Mouse (Mus musculus): ENCODE measurements around the gene Grap. TPM values are rescaled to one million over a fixed set of nuclear protein-coding genes. Genes with fewer than 3 reads are reported as not detected.

Gene Grap
- polyA plus RNA-seq (2015; fragmentation: Nextera tagmentation; extraction: Ambion mirVana): 9.3 and 13.5 TPM in 2 replicates

DNA sequence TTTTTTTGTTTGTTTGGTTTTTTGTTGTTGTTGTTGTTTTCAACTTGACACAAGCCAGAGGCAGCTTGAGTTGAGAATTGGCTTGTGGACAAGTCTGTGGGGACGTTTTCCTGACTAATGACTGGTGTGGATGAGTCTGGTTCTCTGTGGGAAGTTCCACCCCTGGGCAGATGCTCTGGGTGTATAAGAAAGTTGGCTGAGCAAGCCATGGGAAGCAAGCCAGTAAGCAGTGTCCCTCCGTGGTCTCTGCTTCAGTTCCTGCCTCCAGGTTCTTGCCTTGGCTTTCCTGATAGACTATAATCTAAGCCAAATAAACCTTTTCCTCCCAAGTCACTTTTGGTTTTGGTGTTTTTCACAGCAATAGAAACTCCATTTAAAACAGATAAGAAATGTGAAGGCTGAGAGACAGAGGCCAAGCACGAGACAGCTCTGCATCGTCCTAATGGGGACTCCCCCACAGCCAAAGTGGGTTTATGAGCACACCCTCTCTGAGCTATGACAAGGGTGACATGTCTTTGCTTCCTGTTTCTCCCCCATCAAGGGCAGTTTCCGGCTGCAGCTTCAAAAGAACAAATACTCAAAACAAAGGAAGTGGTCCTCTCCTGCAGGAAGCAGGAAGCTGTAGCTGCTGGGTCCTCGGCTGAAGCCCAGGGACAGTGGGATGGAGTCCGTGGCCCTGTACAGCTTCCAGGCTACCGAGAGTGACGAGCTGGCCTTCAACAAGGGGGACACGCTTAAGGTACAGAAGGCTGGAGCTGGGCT, at the start of gene Grap:
Gene Grap, plus strand, starts transcription at position 580 of the 762 bp plus-strand sequence.
- peak within 1 kb of the TSS; percentile 48 for H3K4me2 ChIP-seq
- no peaks in the 10 kb centered on the region for H3K9me3 ChIP-seq (replicated peaks)
- H3K4me1 ChIP-seq (replicated peaks): no peaks in the 10 kb centered on the region
- H3K27ac ChIP-seq: peak within 1 kb of the TSS; percentile 8; the same call in 1 of the 2 replicates
- WGBS: 40% methylated on average over 10 of the region's 10 CpGs
- H3K9ac ChIP-seq: no peak within 1 kb of the TSS
- H3K27me3 ChIP-seq: no peaks in the 10 kb centered on the region
- no peaks in the 10 kb centered on the region for H3K36me3 ChIP-seq
- 0 out of 2 replicates have a peak, but pooled peaks have one; percentile 31 for ATAC-seq (replicated peaks; ENCODE audit: insufficient number of reproducible peaks, insufficient read depth, low FRiP score, low read depth)
- peak within 1 kb of the TSS; percentile 37 for H3K4me3 ChIP-seq

DNA sequence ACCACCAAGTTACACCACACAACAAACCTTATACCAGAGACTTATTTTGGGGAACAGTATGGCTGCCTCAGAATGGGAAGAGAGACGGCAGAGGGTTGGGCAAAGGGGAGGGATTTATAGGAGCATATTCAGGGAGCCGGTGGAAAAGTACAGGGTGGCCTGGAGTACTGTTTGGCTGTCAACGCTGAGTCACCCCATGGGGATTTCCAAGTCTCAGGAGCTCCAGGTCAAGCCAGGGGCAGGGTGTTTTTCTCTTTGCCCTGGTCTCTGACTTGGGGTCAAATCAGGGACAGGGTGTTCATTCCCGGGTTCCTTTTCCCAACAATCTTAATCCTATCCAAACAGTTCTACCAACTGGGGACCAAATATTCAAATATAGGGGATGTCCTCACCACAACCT, 45.0 kb upstream of the Grap start:
- no peaks in the 10 kb centered on the region; the same call in 1 of the 2 replicates for H3K9me3 ChIP-seq (replicated peaks)
- no peaks in the 10 kb centered on the region for H3K27me3 ChIP-seq
- H3K9ac ChIP-seq: no peak overlapping the region
- no peaks in the 10 kb centered on the region for H3K36me3 ChIP-seq
- 52% methylated on average over 4 of the region's 4 CpGs for WGBS
- H3K4me1 ChIP-seq (replicated peaks): no peaks in the 10 kb centered on the region
- no peak overlapping the region for H3K4me3 ChIP-seq
- no peak overlapping the region for H3K4me2 ChIP-seq
- no peak for ATAC-seq (replicated peaks; ENCODE audit: insufficient number of reproducible peaks, insufficient read depth, low FRiP score, low read depth)
- H3K27ac ChIP-seq: no peak overlapping the region

DNA sequence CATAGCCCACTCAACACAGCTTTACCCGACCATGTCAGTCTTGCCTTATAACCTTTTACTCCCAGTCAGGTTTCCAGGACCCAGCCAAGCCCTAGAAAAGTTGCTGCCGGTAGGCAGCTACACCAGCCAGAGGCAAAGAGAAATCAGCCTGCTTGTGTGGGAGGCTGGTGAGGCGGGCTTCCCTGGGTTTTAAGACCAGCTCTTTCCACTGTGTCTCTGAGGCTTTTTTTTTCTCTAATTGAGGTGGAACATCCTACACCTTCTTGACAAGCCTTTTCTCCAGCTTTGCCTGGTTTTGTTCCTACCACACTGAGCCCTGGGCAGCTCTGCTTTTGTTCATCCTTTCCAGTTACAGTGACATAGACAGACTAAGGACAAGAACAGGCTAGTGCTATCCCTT, 41.9 kb upstream of the Grap start:
- Histone ChIP-seq H3K4me3 (no peak overlapping the region), H3K9me3 (replicated peaks) (no peaks in the 10 kb centered on the region; the same call in 1 of the 2 replicates), H3K4me2 (no peak overlapping the region), H3K27me3 (no peaks in the 10 kb centered on the region), H3K27ac (no peak overlapping the region), H3K4me1 (replicated peaks) (peaks cover 12% of the 10 kb centered on the region), H3K9ac (no peak overlapping the region), H3K36me3 (no peaks in the 10 kb centered on the region)
- no peak for ATAC-seq (replicated peaks; ENCODE audit: insufficient number of reproducible peaks, insufficient read depth, low FRiP score, low read depth)
- WGBS: 66% methylated on average over 3 of the region's 3 CpGs

DNA sequence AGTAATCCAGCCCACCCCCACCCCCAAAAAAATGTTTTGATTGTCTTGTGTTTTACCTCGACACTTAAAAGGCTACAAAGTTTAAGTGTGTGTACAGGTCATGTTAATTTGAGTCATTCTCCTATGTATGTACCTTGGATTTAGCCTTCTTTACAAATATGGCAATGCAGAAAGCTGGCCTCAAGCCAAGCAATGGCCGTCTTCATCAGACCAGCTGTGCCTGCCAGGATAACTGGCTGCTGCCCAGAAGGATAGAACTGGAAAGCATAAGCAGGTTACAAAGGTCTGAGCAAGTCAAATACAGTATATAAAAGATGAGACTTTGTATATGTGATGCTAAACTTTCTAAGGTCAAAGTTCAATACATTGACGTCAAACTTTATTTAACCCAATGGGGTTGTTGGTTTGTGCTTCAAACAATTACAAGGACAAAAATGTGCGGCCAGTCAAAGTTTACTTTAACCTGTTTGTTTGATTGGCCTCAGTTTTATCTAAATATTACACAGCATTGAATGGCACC, 40.9 kb upstream of the Grap start:
- Histone ChIP-seq H3K4me2 (no peak overlapping the region), H3K27me3 (no peaks in the 10 kb centered on the region), H3K4me1 (replicated peaks) (peaks cover 21% of the 10 kb centered on the region), H3K36me3 (no peaks in the 10 kb centered on the region), H3K9me3 (replicated peaks) (no peaks in the 10 kb centered on the region; the same call in 1 of the 2 replicates), H3K9ac (no peak overlapping the region), H3K4me3 (no peak overlapping the region), H3K27ac (no peak overlapping the region)
- 65% methylated on average over 4 of the region's 4 CpGs for WGBS
- no peak for ATAC-seq (replicated peaks; ENCODE audit: insufficient number of reproducible peaks, insufficient read depth, low FRiP score, low read depth)

DNA sequence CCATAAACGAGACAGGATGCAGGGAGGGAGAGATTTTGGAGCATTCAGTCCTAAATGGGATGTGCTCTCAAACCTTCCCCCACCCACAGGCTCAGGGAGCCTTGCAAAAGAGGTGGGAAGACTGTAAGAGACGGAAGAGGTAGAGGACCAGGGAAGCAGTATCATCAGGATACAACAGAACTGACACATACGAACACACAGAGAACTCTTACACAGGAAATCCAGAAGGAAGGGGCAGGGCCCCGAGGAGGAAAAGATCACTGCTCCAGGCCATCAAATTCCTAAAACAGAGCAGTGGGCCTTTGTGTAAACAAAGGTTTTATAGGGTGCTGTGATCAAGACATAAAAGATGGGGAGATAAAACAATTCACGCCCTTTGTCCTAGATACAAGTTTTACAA, 38.7 kb upstream of the Grap start:
- no peaks in the 10 kb centered on the region for H3K27me3 ChIP-seq

DNA sequence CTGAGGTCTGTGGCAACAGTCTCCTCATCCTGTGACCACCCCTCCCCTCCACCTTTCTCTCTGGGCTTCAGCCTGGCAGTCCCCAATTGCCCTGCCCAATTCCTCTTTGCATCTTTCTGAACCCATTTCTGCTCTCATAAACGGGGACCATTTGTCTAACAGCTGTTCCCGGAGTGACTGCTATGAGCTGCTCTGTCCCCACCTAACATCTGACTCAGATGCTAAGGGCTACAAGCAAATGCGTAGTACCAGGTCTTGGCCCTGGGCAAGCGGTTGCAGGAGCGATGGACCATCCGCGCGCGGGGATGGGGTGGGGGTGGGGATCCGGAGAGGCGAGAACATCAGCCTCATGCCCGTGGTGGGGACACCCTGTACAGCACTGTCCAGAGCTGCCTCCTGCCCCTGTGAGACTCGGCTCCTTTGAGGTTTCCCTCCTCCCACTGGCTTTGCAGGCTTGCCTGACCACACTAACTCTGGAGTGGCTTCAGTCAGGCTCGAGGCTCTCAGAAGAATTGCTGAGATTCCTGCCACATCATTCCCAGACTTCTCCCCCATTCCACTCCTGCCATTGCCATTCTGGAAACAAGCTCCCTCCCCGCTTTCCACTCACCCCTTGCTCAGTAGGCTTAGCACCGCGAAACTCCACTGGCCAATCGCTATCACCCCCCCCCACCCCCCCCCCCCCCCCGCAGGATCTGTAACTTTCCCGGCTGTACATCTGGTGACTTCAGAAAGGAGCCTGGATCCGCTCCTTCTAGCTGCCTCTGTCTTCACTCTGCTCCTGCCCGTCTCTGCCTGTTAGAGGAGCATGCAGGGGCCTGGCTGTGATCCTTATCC, 37.2 kb upstream of the Grap start:
- Histone ChIP-seq H3K36me3 (no peaks in the 10 kb centered on the region), H3K27ac (peak overlapping the region; percentile 25), H3K9ac (no peak overlapping the region; the same call in 1 of the 2 replicates), H3K4me1 (replicated peaks) (peaks cover 32% of the 10 kb centered on the region), H3K27me3 (no peaks in the 10 kb centered on the region), H3K9me3 (replicated peaks) (no peaks in the 10 kb centered on the region), H3K4me2 (peak overlapping the region; percentile 57), H3K4me3 (peak overlapping the region; percentile 28; the same call in 1 of the 2 replicates)
- ATAC-seq (replicated peaks; ENCODE audit: insufficient number of reproducible peaks, insufficient read depth, low FRiP score, low read depth): 0 out of 2 replicates have a peak, but pooled peaks have one; percentile 23
- WGBS: 18% methylated on average over 20 of the region's 22 CpGs

More for the DNA sequence above, 38.7 kb upstream of the Grap start:
- H3K9me3 ChIP-seq (replicated peaks): no peaks in the 10 kb centered on the region
- no peak for ATAC-seq (replicated peaks; ENCODE audit: insufficient number of reproducible peaks, insufficient read depth, low FRiP score, low read depth)
- no peak overlapping the region for H3K27ac ChIP-seq
- H3K9ac ChIP-seq: no peak overlapping the region
- H3K4me1 ChIP-seq (replicated peaks): peaks cover 24% of the 10 kb centered on the region
- no peak overlapping the region for H3K4me3 ChIP-seq
- WGBS: 66% methylated on average over 5 of the region's 5 CpGs
- H3K36me3 ChIP-seq: no peaks in the 10 kb centered on the region
- H3K4me2 ChIP-seq: no peak overlapping the region

DNA sequence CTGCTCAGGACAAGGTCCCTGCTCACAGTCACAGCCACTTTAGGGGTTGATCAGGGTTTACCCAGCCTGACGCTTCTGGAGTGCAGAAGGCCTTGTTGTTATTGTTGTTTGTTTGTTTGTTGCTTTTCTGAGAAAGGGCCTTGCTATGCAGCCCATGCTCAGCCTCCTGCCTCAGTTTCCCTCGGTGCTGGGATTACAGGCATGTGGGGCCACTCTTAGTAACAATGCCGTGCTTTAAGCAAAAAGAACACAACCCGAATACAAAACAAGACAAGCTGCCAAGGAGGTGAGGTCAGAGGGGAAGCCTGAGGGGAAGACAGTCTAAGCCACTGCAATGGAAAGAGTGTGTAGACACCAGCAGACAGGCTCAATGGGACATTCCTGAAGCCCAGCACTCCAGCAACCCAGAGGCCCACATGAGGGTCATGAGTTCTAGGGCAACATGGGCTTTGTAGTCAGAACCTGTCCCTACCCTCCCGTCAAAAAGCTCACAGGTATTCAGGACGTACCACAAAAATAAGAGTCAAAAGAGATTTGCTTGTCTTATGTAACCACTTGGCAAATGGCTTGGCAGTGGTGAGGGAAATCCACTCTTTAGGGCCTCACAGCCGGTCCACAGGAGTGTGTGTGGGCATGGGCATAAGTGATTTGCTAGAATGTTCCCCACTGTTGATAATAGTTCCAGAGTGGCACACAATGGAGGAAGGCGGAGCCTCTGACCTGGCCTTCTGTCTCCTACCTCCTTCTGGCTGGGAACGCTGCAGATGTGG, 36.4 kb upstream of the Grap start:
- ATAC-seq (replicated peaks; ENCODE audit: insufficient number of reproducible peaks, insufficient read depth, low FRiP score, low read depth): no peak
- no peak overlapping the region for H3K9ac ChIP-seq
- 67% methylated on average over 9 of the region's 9 CpGs for WGBS
- peak overlapping the region; percentile 57; the same call in 1 of the 2 replicates for H3K4me2 ChIP-seq
- no peaks in the 10 kb centered on the region for H3K36me3 ChIP-seq
- H3K9me3 ChIP-seq (replicated peaks): no peaks in the 10 kb centered on the region
- H3K4me1 ChIP-seq (replicated peaks): peaks cover 32% of the 10 kb centered on the region
- no peaks in the 10 kb centered on the region for H3K27me3 ChIP-seq
- peak overlapping the region; percentile 23 for H3K27ac ChIP-seq
- no peak overlapping the region for H3K4me3 ChIP-seq

DNA sequence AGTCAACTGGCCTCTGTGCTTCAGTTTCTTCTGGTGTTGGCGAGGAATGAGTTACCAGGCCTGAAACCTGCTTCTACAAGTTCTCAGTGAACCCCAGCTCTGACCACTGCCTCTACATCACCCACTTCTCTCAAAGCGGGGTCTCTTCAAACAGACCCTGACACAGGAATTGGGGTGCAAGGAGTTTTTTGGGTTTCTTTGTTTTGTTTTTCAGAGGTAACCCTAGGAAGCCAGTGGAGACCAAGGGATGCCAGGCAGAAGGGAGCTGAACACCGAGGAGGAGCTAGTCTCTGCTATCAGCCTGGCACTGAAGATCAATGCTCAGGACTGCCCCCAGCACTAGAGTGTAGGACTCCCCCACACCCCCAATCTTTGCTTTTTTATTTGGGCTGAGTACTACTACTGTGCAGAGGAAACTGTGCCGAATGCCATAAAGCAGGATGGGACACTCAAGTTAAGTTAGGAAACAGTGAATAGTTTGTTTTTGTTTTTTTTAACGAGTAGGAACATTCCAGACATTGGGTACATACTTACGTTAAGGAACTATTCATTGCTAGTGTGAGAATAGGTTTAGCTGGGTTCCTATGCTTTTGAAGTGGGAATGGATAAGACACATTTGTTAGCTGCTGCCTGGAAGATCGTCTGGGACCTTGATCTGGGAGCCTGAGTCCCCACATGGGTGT, 35.6 kb upstream of the Grap start:
- no peaks in the 10 kb centered on the region for H3K9me3 ChIP-seq (replicated peaks)
- H3K9ac ChIP-seq: no peak overlapping the region
- 63% methylated on average over 7 of the region's 7 CpGs for WGBS
- no peak for ATAC-seq (replicated peaks; ENCODE audit: insufficient number of reproducible peaks, insufficient read depth, low FRiP score, low read depth)
- H3K4me2 ChIP-seq: no peak overlapping the region
- H3K27ac ChIP-seq: 0 out of 2 replicates have a peak overlapping the region, but pooled peaks have one; percentile 23
- H3K4me1 ChIP-seq (replicated peaks): peaks cover 32% of the 10 kb centered on the region
- no peak overlapping the region for H3K4me3 ChIP-seq
- no peaks in the 10 kb centered on the region for H3K27me3 ChIP-seq
- H3K36me3 ChIP-seq: no peaks in the 10 kb centered on the region

DNA sequence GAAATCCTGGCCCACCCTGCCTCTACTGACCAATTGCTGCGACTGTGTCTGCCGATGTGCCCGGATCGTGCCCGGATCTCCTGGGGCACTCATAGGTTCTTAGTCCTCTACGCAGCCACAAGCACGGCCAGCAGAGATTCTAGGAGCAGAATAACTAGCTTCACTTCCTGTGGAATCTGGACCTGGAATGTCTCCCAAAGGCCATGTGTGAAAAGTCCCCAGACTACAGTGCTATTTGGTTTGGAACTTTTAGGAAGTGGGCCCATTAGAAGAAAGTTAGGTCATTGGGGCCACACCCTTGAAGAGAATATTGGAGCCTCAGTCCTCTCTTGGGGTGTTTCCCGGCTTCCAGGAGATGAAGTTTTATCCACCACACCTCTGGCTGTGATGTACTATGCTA, 34.9 kb upstream of the Grap start:
- no peaks in the 10 kb centered on the region for H3K36me3 ChIP-seq
- H3K4me2 ChIP-seq: no peak overlapping the region
- peaks cover 32% of the 10 kb centered on the region for H3K4me1 ChIP-seq (replicated peaks)
- WGBS: 82% methylated on average over 8 of the region's 8 CpGs
- H3K4me3 ChIP-seq: no peak overlapping the region
- H3K27ac ChIP-seq: no peak overlapping the region
- H3K9me3 ChIP-seq (replicated peaks): no peaks in the 10 kb centered on the region
- H3K27me3 ChIP-seq: no peaks in the 10 kb centered on the region
- H3K9ac ChIP-seq: no peak overlapping the region
- ATAC-seq (replicated peaks; ENCODE audit: insufficient number of reproducible peaks, insufficient read depth, low FRiP score, low read depth): no peak

DNA sequence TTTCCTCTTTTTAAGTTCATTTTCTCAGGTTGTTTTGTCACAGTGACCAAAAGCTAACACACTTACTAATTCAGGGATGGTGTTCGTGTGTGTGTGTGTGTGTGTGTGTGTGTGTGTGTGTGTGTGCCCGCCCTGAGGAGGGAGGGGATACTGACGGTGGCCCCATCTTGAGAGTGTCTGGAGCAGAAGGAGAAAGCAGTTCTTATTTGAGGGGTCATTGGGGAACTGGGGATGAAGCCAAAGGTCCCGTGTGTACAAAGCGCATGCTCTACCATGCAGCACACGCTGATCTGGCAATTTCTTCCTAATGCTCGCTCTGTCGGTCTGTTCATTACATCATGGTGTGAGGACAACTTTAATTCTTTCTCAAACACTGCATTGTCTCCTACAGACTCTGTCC, 34.5 kb upstream of the Grap start:
- Histone ChIP-seq H3K27me3 (no peaks in the 10 kb centered on the region), H3K36me3 (no peaks in the 10 kb centered on the region), H3K4me3 (no peak overlapping the region), H3K4me1 (replicated peaks) (peaks cover 32% of the 10 kb centered on the region), H3K9me3 (replicated peaks) (no peaks in the 10 kb centered on the region), H3K4me2 (no peak overlapping the region), H3K9ac (no peak overlapping the region), H3K27ac (no peak overlapping the region)
- ATAC-seq (replicated peaks; ENCODE audit: insufficient number of reproducible peaks, insufficient read depth, low FRiP score, low read depth): no peak
- 87% methylated on average over 7 of the region's 8 CpGs for whole genome bisulfite sequencing
